Mouse (Mus musculus) embryonic fibroblast, embryonic 13.5 days (primary cell): ENCODE results near the gene Capn2. TPM values are rescaled to one million over a fixed set of nuclear protein-coding genes. Genes with fewer than 3 reads are reported as not detected.
A peak's percentile ranks its signal among the peaks of the same experiment; 100 is the strongest.

Experiments used
- H3K27ac ChIP-seq: 2 replicates; pipeline ENCODE4 v1.5.1; 2012; ENCODE audit warnings: low read length, control low read depth, inconsistent platforms; ENCODE audit not compliant: insufficient read depth
- H3K4me1 ChIP-seq: 2 replicates; pipeline ENCODE4 v1.6.1; 2011; ENCODE audit warnings: low read length; ENCODE audit not compliant: control insufficient read depth, insufficient read depth
- H3K4me3 ChIP-seq: 2 replicates; pipeline ENCODE4 v1.5.1; 2011; ENCODE audit warnings: mild to moderate bottlenecking, control low read depth, low read length; ENCODE audit not compliant: insufficient read depth
- CTCF ChIP-seq: IDR thresholded peaks from 2 replicates; pipeline ENCODE4 v1.5.1; 2011; ENCODE audit warnings: mild to moderate bottlenecking, control low read depth, low read length, moderate library complexity, borderline replicate concordance; ENCODE audit not compliant: insufficient read depth
- POLR2A ChIP-seq: IDR thresholded peaks from 2 replicates; pipeline ENCODE4 v1.6.1; 2011; ENCODE audit warnings: low read depth, mild to moderate bottlenecking, control low read depth, low read length, moderate library complexity
- polyA plus RNA-seq: library from polyadenylated mRNA; stranded (reverse); fragments of >200 nt; gene quantifications from 2 replicates; pipeline ENCODE4 v1.2.4, GENCODE M21; 2011; ENCODE audit warnings: low read depth; ENCODE audit not compliant: missing spikeins, insufficient read length

The Capn2 gene
- polyA plus RNA-seq, 1 experiment = 244 TPM

DNA sequence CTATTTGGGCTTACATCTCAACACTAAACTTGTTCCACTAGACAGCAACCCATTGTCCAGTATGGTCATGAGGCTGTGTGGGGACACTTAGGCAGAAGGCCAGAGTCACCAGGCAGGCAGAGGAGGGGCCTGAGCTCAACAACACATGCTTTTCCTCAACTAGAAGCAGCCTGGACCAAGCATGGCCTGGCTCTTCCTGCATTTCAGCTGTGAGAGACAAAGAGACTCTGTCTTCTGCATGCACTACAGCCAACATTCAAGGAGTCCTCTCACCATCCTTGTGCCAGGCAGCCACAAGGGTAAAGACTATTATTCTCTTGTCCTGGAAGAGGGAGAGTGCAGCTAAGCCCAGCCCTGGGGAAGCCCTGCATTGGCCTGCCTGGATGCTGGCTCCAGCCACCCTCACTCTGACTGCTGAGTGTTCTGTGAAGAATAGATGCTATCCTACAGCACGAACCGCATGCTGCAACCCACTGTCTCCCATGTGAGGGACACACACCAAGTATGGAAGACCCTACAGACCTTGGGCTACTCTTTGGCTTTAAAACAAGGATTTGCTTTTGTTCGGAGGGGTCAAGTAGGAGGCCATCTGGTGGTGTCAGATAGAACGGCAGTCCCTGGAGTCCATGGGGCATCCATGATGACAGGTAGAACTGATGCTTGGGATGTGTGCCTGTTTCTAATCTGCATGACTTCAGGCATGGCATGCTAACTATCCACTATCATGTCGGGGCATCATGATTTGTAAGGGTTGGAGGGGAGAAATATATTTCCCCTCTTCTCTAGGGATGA, 42.2 kb downstream of the Capn2 start:
- TF ChIP-seq POLR2A (no peak), CTCF (no peak)
- Histone ChIP-seq H3K27ac (no peak overlapping the region), H3K4me1 (no peaks in the 10 kb centered on the region), H3K4me3 (no peak overlapping the region)

DNA sequence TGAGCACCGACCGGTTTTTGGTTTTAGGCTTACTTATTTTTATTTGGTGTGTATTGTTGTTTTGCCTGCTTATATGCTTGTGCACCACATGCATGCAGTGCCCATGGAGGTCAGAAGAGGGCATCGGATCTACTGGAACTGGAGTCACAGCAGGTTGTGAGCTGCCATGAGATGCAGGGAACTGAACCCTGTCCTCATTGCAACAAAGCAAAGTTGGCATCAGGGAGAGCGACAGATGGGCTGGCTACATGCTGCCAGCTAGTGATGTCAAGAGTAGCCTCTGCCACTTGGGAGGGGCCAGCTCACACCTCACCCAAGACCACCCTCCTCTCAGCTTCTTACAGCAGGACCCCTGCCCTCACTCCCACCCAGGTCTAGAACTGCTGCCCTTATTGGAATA, 51.4 kb downstream of the Capn2 start:
- TF ChIP-seq POLR2A (no peak; the same call in 1 of the 2 replicates), CTCF (peak; percentile 51; the same call in 1 of the 2 replicates)
- H3K27ac ChIP-seq = no peak overlapping the region

GRCm38 (mm10) chr1:182465309-182465708, 52.1 kb downstream of the Capn2 start:
- Histone ChIP-seq H3K27ac (no peak overlapping the region), H3K4me3 (no peak overlapping the region), H3K4me1 (no peaks in the 10 kb centered on the region)
- TF ChIP-seq CTCF = no peak
- TF ChIP-seq POLR2A = no peak

More for the DNA sequence above, 51.4 kb downstream of the Capn2 start:
- Histone ChIP-seq H3K4me1 (no peaks in the 10 kb centered on the region), H3K4me3 (no peak overlapping the region)

GRCm38 (mm10) chr1:182461813-182462212, 55.6 kb downstream of the Capn2 start:
- no peak overlapping the region for H3K27ac ChIP-seq
- TF ChIP-seq CTCF = no peak
- TF ChIP-seq POLR2A = no peak
- H3K4me1 ChIP-seq = no peaks in the 10 kb centered on the region; the same call in 1 of the 2 replicates
- no peak overlapping the region for H3K4me3 ChIP-seq

DNA sequence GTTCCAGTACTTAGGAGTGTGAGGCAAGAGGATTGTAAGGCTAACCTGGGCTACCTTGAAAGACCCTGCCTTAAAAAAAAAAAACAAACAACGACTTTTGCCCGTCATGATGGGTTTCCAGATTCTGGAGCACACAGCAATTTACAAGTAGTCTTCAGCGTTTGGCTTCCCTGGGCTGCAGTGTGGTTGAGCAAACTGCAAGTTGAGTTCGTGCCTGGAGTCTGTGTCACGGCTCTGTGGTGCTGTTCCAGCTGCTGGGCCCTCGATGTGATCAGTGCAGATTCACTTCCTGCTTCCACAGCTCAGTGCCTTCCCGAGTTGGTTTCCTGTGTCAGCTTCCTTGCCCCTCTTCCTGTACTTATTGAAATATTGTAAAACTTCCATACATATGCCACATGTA, 56.1 kb downstream of the Capn2 start:
- Histone ChIP-seq H3K4me1 (no peaks in the 10 kb centered on the region; the same call in 1 of the 2 replicates), H3K4me3 (no peak overlapping the region), H3K27ac (peak overlapping the region; percentile 34; the same call in 1 of the 2 replicates)
- TF ChIP-seq POLR2A (no peak), CTCF (no peak)

- H3K27ac ChIP-seq = peak overlapping the region; percentile 34; the same call in 1 of the 2 replicates
- H3K4me3 ChIP-seq = no peak overlapping the region
- no peaks in the 10 kb centered on the region; the same call in 1 of the 2 replicates for H3K4me1 ChIP-seq
- TF ChIP-seq CTCF (no peak), POLR2A (no peak)
Measured at GRCm38 (mm10) chr1:182460291-182461244, 56.8 kb downstream of the Capn2 start.

DNA sequence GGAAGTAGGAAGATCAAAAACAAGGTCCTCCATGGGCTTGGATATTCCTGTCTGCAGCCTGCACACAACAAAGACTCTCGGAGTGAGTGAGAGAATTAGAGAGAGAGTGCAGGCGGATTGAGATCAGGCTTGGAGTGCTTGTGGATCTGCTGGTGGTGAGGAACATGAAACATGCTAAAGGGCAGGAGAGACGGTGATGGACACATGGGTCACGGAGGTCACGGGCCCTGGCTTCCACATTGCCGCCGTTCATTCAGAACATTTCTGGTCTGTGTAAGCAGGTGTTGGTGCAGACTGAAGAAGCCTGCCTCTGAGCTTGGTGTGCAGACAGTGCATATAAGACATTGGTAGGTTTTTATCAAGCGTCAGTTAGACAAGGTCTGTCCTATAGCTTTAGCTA, 58.0 kb downstream of the Capn2 start:
- no peak for TF ChIP-seq POLR2A
- no peak for TF ChIP-seq CTCF
- no peak overlapping the region for H3K4me3 ChIP-seq
- H3K4me1 ChIP-seq = no peaks in the 10 kb centered on the region; the same call in 1 of the 2 replicates
- H3K27ac ChIP-seq = no peak overlapping the region

GRCm38 (mm10) chr1:182458556-182458955, 58.9 kb downstream of the Capn2 start:
- no peak overlapping the region for H3K27ac ChIP-seq

DNA sequence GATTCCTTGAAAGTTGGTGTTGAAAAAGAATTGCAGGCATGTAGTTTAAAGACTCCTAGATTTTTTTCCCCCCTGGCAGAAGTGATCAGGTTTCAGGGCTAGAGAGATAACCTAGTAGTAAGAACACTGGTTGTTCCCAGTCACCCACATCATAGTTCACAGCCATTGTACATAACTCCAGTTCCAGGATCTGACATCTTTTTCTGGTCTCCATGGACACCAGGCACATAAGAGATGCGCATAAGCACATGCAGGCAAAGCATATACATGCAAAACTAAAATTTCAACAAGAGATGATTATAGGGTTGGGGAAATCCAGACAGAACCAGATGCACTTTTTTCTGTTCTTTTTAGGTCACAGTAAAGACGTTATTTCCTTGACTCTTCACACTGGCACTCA, 62.3 kb downstream of the Capn2 start:
- Histone ChIP-seq H3K4me1 (no peaks in the 10 kb centered on the region; the same call in 1 of the 2 replicates), H3K27ac (no peak overlapping the region), H3K4me3 (no peak overlapping the region)
- TF ChIP-seq CTCF = no peak
- TF ChIP-seq POLR2A = no peak

More at GRCm38 (mm10) chr1:182458556-182458955, 58.9 kb downstream of the Capn2 start:
- TF ChIP-seq POLR2A (no peak), CTCF (no peak)
- no peak overlapping the region for H3K4me3 ChIP-seq
- H3K4me1 ChIP-seq = no peaks in the 10 kb centered on the region; the same call in 1 of the 2 replicates
